Mouse (Mus musculus) lung, adult 2 months (tissue): ENCODE results near the gene Gopc.

ENCODE experiments used
- CTCF ChIP-seq: fragments of 200-500 bp; IDR thresholded peaks from 2 replicates; pipeline ENCODE4 v1.5.1; 2011; ENCODE audit warnings: mild to moderate bottlenecking, low read length, control low read depth; ENCODE audit not compliant: insufficient read depth
- POLR2A ChIP-seq: fragments of 200-500 bp; IDR thresholded peaks from 2 replicates; pipeline ENCODE4 v1.6.1; 2011; ENCODE audit warnings: low read depth, mild to moderate bottlenecking, control low read depth, low read length, borderline replicate concordance; ENCODE audit errors: extremely low read depth

- TF ChIP-seq CTCF (no peak), POLR2A (no peak)
Measured at GRCm38 (mm10) chr10:52415020-52415419, 33.1 kb upstream of the Gopc start.
